Mouse (Mus musculus) kidney, embryonic 14.5 days (tissue): ENCODE measurements around the gene Gpx7. TPM values are rescaled to one million over a fixed set of nuclear protein-coding genes. Genes with fewer than 3 reads are reported as not detected.

ENCODE experiments used
- ATAC-seq: fragments of 200-750 bp; cut with Nextera tagmentation; 2 replicates; pipeline ENCODE4 v1.8.0; 2017; ENCODE audit warnings: moderate number of reproducible peaks, mild to moderate bottlenecking, moderate TSS enrichment, moderate library complexity; ENCODE audit not compliant: low FRiP score, low TSS enrichment
- H3K27ac ChIP-seq: fragments of 300-500 bp; sonication (generic); 2 replicates; pipeline ENCODE4 v1.5.1; 2014; ENCODE audit warnings: low read depth, mild to moderate bottlenecking, low read length, moderate library complexity, mixed read lengths
- H3K27me3 ChIP-seq: fragments of 300-500 bp; sonication (generic); 2 replicates; pipeline ENCODE4 v1.6.1; 2014; ENCODE audit warnings: mild to moderate bottlenecking, low read length; ENCODE audit not compliant: control insufficient read depth, insufficient read depth
- H3K36me3 ChIP-seq: fragments of 300-500 bp; sonication (generic); 2 replicates; pipeline ENCODE4 v1.6.1; 2014; ENCODE audit warnings: low read length, mixed read lengths; ENCODE audit not compliant: control insufficient read depth, insufficient read depth
- H3K4me1 ChIP-seq: fragments of 300-500 bp; sonication (generic); 2 replicates; pipeline ENCODE4 v1.6.1; 2014; ENCODE audit warnings: low read length, mixed read lengths; ENCODE audit not compliant: control insufficient read depth, insufficient read depth
- H3K4me2 ChIP-seq: fragments of 300-500 bp; sonication (generic); replicated peaks from 2 replicates; pipeline ENCODE4 v1.6.1; 2014; ENCODE audit warnings: low read depth, mild to moderate bottlenecking, low read length
- H3K4me3 ChIP-seq: fragments of 300-500 bp; sonication (generic); 2 replicates; pipeline ENCODE4 v1.5.1; 2014; ENCODE audit warnings: mild to moderate bottlenecking, low read length
- H3K9ac ChIP-seq: fragments of 300-500 bp; sonication (generic); 2 replicates; pipeline ENCODE4 v1.6.1; 2014; ENCODE audit warnings: low read depth, mild to moderate bottlenecking, low read length, moderate library complexity
- H3K9me3 ChIP-seq: fragments of 300-500 bp; sonication (generic); 2 replicates; pipeline ENCODE4 v1.6.1; 2016; ENCODE audit warnings: low read length; ENCODE audit not compliant: control insufficient read depth
- WGBS: fragments of 180-500 bp; shearing (Covaris S2); extraction: QIAGEN DNeasy Blood & Tissue Kit; methylation state at CpG from one replicate; pipeline ENCODE4 v1.1.7; 2014; 5-methylcytosine and 5-hydroxymethylcytosine counted together
- polyA plus RNA-seq: library from polyadenylated mRNA; unstranded; fragments of >200 nt; fragmentation: Nextera tagmentation; extraction: Ambion mirVana; gene quantifications from 2 replicates; pipeline ENCODE4 v1.2.1, GENCODE M21; 2014

Gene Gpx7
- polyA plus RNA-seq, 1 experiment from 2014 or later: 52.1 TPM

DNA sequence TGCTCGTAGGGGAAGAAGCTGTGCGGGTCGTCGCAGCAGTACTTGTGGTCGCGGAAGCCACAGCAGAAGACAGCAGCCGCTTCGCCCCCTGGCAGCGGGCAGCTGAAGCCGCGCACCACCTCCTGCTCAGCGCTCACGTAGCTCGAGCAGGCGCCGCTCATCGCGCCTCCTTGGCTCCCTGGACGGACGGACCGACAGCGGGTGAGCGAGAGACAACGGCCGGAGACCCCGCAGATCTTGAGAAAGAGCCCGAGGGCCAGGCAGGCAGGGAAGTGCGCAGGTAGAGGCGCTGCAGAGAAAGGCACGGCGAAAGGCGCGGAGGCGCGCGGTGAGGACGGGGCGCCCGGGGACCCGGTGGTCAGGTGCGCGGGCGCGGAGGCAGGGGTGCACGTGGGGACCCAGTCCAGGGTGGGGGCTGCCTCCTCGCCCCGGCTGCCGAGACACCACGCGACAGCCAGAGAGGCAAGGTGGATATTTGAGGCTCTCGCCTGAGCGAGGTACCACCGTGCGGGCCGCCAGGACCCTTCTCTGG lies 23.5 kb downstream of the Gpx7 start, which contains the start of gene Shisal2a:
Shisal2a (minus strand) TSS at position 167 of the 532 bp plus-strand sequence.
- 2% methylated on average over 53 of the region's 55 CpGs for WGBS
- Histone ChIP-seq H3K4me1 (0 out of 2 replicates have a peak, but pooled peaks cover 3% of the 10 kb centered on the region), H3K4me3 (peak within 1 kb of the TSS; percentile 48), H3K9me3 (no peaks in the 10 kb centered on the region), H3K4me2 (peak within 1 kb of the TSS; percentile 84), H3K27ac (no peak within 1 kb of the TSS), H3K36me3 (no peaks in the 10 kb centered on the region), H3K27me3 (peaks cover 27% of the 10 kb centered on the region), H3K9ac (peak within 1 kb of the TSS; percentile 62)
- peak; percentile 17; the same call in 1 of the 2 replicates for ATAC-seq

DNA sequence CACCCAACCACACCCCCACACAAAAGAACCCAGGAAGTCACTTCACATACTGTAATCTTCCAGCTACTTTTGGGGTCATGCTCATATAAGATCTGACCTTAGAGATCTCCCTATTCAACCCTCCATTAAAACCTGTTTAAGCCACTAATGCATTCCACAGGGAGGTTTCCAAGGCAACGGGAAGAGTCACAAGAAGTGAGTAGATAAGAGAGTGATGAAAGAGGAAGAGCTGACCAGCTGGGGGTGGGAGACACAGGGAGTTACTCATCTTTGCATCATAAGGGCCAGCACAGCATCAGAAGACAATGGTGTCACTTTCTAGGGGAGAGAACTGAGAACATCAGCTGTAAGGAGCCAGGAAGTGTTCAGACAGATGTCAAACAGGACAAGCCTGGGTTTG lies 26.6 kb downstream of the Gpx7 start:
- H3K27ac ChIP-seq: no peak overlapping the region; the same call in 1 of the 2 replicates
- 53% methylated on average over 1 of the region's 1 CpGs for WGBS
- no peak overlapping the region for H3K4me3 ChIP-seq
- no peak for ATAC-seq
- H3K9ac ChIP-seq: no peak overlapping the region
- H3K4me2 ChIP-seq: no peak overlapping the region
- H3K9me3 ChIP-seq: no peaks in the 10 kb centered on the region
- no peaks in the 10 kb centered on the region for H3K36me3 ChIP-seq
- peaks cover 27% of the 10 kb centered on the region for H3K27me3 ChIP-seq
- H3K4me1 ChIP-seq: no peaks in the 10 kb centered on the region

DNA sequence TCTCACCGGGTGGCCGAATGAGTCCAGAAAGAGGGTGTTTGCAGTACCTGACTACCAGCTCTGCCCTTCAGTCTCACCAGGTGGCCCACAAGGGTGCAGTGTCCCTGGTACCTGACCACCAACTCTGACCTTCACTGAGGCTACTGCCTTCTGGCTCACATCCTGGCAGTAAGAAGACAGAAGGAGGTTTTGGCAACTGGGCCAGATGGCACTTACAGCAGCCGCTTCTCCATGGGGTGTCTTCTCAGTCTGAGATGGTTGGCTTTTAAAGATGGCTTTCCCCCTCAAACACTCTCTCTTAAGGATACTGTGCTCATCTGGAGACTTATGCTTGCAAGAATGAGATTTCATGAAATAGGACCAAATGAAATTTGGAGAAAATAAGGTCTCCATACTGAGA lies 27.3 kb downstream of the Gpx7 start:
- Histone ChIP-seq H3K4me3 (no peak overlapping the region), H3K4me2 (no peak overlapping the region), H3K27ac (no peak overlapping the region), H3K9me3 (no peaks in the 10 kb centered on the region), H3K9ac (no peak overlapping the region), H3K4me1 (no peaks in the 10 kb centered on the region), H3K27me3 (peaks cover 22% of the 10 kb centered on the region), H3K36me3 (no peaks in the 10 kb centered on the region)
- WGBS: 80% methylated on average over 3 of the region's 3 CpGs
- no peak for ATAC-seq

DNA sequence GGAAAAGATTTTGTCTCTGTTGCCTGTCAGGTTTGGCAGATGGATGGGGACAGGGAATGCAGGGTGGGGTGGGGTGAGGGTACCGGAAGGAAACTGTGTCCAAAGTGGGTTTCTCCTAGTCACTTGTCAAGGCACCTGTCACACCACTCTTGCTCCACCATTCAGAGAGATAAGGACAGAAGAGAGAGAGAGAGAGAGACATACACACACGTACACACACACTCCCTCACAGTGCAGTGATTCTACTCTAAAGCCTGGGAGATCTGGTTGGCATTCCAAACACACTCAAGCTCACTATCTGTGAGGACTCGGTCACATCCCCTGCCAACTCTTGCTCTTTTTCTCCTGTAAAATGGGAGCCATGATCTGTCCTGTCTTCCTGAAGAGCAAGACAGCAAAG lies 34.6 kb downstream of the Gpx7 start:
- H3K4me2 ChIP-seq: no peak overlapping the region
- H3K27ac ChIP-seq: no peak overlapping the region
- H3K9me3 ChIP-seq: no peaks in the 10 kb centered on the region
- H3K36me3 ChIP-seq: no peaks in the 10 kb centered on the region
- ATAC-seq: no peak
- WGBS: 78% methylated on average over 3 of the region's 3 CpGs
- H3K4me3 ChIP-seq: no peak overlapping the region
- H3K27me3 ChIP-seq: no peaks in the 10 kb centered on the region
- no peak overlapping the region for H3K9ac ChIP-seq
- 0 out of 2 replicates have a peak, but pooled peaks cover 7% of the 10 kb centered on the region for H3K4me1 ChIP-seq

DNA sequence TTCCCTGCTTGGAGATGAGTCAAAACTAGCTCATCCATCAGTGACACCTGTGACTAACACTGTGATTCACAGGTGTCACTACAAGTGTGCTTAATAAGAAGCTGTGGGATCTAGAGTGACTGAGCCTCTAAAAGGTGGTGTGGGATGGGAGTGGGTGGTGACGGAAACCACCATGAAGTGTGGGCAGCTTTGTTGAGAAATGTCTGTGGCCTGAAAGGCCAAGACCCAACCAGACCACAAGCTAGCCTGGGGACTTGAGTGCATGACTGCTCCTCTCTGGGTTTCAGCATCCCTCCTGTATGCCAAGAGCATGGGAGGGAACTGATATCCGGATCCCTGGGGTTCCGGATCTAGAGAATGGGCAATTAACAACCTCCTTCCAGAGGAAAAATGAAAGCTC lies 35.3 kb downstream of the Gpx7 start:
- H3K4me2 ChIP-seq: no peak overlapping the region
- WGBS: 91% methylated on average over 3 of the region's 3 CpGs
- no peak for ATAC-seq
- no peak overlapping the region for H3K4me3 ChIP-seq
- H3K4me1 ChIP-seq: 0 out of 2 replicates have a peak, but pooled peaks cover 7% of the 10 kb centered on the region
- H3K27me3 ChIP-seq: no peaks in the 10 kb centered on the region
- H3K9ac ChIP-seq: no peak overlapping the region
- H3K27ac ChIP-seq: no peak overlapping the region
- no peaks in the 10 kb centered on the region for H3K9me3 ChIP-seq
- H3K36me3 ChIP-seq: no peaks in the 10 kb centered on the region

DNA sequence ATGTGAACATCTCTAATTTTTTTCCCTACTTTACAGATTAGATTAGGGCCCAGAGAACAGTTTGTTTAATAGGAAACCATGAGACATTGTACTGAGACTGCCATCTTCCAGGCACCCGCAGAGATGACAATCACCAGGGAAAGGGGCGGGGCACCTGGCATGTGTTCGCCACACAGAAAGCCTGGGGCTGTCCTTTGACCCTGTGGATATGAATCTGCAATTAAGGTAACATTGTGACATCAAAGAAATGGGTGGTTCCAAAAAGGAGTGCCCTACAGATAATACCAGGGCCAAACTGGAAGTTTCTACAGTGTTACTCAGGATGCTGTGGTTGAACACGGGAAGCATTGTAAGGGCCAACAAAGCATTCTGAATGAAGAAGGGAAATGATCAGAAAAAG lies 36.4 kb downstream of the Gpx7 start:
- Histone ChIP-seq H3K4me2 (no peak overlapping the region), H3K27ac (no peak overlapping the region), H3K27me3 (no peaks in the 10 kb centered on the region), H3K9me3 (no peaks in the 10 kb centered on the region), H3K4me3 (no peak overlapping the region), H3K9ac (no peak overlapping the region), H3K4me1 (0 out of 2 replicates have a peak, but pooled peaks cover 7% of the 10 kb centered on the region), H3K36me3 (no peaks in the 10 kb centered on the region)
- ATAC-seq: no peak
- WGBS: 65% methylated on average over 4 of the region's 4 CpGs

DNA sequence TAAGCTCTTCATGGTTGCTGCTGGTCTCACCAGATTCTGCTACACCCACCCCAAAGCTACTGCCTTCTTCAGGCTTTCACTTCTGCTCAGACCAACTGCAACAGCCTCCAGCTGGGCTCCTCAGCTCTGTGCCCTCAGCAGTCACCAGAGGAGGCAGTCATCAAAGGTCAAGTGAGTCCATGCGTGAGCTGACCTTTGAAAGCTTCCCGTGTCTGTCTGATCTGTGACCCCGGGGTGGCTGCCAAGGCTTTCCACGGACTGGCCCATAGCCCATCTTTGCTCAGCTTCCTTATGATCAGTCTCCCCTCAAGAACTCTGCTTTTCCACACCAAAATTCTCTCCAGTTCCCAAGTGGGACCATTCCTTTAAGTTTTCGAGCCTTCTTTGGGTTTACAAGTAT lies 37.5 kb downstream of the Gpx7 start:
- no peak for ATAC-seq
- 19% methylated on average over 5 of the region's 5 CpGs for whole genome bisulfite sequencing
- Histone ChIP-seq H3K27ac (0 out of 2 replicates have a peak overlapping the region, but pooled peaks have one; percentile 11), H3K36me3 (no peaks in the 10 kb centered on the region), H3K4me1 (peaks cover 7% of the 10 kb centered on the region), H3K4me2 (no peak overlapping the region), H3K9me3 (no peaks in the 10 kb centered on the region), H3K9ac (no peak overlapping the region), H3K27me3 (no peaks in the 10 kb centered on the region), H3K4me3 (no peak overlapping the region)

DNA sequence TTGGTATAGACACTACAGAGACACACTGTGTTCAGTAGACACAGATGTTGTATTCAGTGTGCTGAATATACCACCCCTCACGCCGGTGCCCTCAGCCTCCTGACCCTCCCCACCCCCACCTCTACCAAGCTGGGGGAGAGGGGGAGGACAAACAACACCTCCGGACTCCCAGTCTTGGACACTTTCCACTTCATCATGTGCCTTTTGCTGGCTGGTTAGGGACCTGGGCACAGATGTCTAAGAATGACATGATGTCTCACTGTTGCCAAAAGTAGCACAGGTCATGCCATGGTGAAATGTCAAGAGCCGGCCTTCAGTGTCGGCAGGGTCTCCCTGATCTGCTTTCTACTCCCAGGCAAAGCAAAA lies 42.7 kb downstream of the Gpx7 start:
- Histone ChIP-seq H3K27ac (peak overlapping the region; percentile 96), H3K9ac (no peak overlapping the region), H3K27me3 (no peaks in the 10 kb centered on the region), H3K4me2 (no peak overlapping the region), H3K9me3 (no peaks in the 10 kb centered on the region), H3K36me3 (no peaks in the 10 kb centered on the region), H3K4me1 (peaks cover 35% of the 10 kb centered on the region), H3K4me3 (no peak overlapping the region)
- ATAC-seq: no peak
- whole genome bisulfite sequencing: 19% methylated on average over 5 of the region's 5 CpGs

DNA sequence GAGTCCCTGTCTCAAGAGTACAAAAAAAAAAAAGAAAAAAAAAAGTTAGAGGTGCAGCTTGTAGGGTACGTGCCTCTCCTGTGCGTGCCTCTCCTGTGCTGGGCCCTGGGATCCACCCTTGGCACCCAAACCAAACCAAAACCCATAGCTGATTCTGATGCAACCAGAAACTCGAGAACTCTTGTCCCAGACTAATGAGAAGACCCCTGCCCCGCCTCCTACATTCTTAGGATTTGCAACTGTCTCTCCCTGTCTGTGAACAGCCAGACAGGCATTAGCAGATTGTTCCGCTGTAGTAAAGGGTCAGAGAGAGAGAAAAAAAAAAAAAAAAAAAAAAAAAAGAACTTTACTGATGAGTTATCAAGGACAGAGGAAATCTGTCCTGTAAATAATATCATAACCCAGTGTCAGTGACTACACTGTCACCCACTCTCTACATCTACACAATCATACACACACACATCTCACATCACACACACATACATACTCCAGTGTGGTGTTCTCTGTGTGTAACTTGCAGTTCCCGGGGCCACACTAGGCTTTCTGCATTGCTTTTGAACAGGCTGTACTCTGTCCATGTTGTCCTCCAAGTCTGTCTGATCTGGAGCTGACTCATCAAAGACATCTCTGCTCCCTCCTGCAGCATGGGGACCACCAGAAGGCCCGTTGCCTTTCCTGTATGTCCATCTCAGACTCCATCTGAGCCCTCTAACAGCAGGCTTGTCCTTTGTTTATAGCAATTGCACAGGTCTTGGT lies 43.2 kb downstream of the Gpx7 start:
- Histone ChIP-seq H3K4me3 (no peak overlapping the region), H3K36me3 (no peaks in the 10 kb centered on the region), H3K27me3 (no peaks in the 10 kb centered on the region), H3K9ac (peak overlapping the region; percentile 44; the same call in 1 of the 2 replicates), H3K4me2 (peak overlapping the region; percentile 33), H3K27ac (peak overlapping the region; percentile 96), H3K9me3 (no peaks in the 10 kb centered on the region), H3K4me1 (peaks cover 35% of the 10 kb centered on the region)
- 18% methylated on average over 7 of the region's 7 CpGs for WGBS
- ATAC-seq: peak; percentile 24
